Comparison of ENCODE assay signal across 10 mouse cellular contexts in the genomic region with DNA sequence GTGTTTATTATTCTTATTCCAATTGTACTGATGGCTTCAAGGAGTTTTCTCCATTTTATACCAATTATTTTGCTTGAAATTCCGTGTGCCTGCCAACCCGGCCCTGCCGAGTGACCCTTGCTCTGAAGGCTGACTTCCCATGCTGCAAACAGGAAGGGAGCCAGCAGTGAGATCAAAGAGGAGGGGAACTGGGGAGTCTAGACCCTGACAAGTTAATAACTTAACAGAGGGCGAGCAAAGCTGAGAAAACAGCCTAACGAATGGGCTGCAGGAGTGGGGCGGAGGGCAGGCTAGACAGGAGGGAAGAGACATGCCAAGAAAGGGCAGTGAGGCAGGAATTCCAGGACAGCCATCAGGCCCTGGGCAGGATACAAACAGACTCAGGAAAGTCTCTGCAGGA. TPM values are rescaled to one million over a fixed set of nuclear protein-coding genes. Genes with fewer than 3 reads are reported as not detected.
DNase-seq lines count a peak whose midpoint lies in the region; ATAC-seq and TF ChIP-seq lines count a peak whose summit lies in the region.
"Had no signal": no experiment of that assay in that cellular context is flagged by ENCODE, and none has a peak within 500 bp of the region (broad histone marks: within the 10 kb centered on the region; RNA-seq: fewer than 3 reads in every experiment).

No protein-coding gene starts in this region.

- no peaks in the 10 kb centered on the region for H3K27me3 ChIP-seq in hindbrain, embryonic 15.5 days
- H3K27me3 ChIP-seq in hindbrain, embryonic 16.5 days (replicated peaks; ENCODE audit: control insufficient read depth, insufficient read depth, low read length) = no peaks in the 10 kb centered on the region
- H3K27me3 ChIP-seq in kidney, embryonic 14.5 days (ENCODE audit: control insufficient read depth, insufficient read depth, low read length) = no peaks in the 10 kb centered on the region
- H3K27me3 ChIP-seq in liver, postnatal 0 days (ENCODE audit: insufficient read depth, low read length) = no peaks in the 10 kb centered on the region

- no peak for TF ChIP-seq EP300 in liver, postnatal 0 days (IDR thresholded peaks at IDR 0.05; ENCODE audit: low read depth)

- H3K4me2 ChIP-seq in hindbrain, embryonic 15.5 days = no peak overlapping the region
- H3K4me2 ChIP-seq in hindbrain, embryonic 16.5 days (ENCODE audit: low read length) = no peak overlapping the region
- no peak overlapping the region for H3K4me2 ChIP-seq in kidney, embryonic 14.5 days (replicated peaks; ENCODE audit: low read depth, low read length)
- no peak overlapping the region for H3K4me2 ChIP-seq in liver, postnatal 0 days (ENCODE audit: low read depth, low read length)

- H3K4me1 ChIP-seq in hindbrain, embryonic 15.5 days (replicated peaks) = peaks cover 16% of the 10 kb centered on the region
- peaks cover 8% of the 10 kb centered on the region for H3K4me1 ChIP-seq in hindbrain, embryonic 16.5 days (ENCODE audit: control insufficient read depth, insufficient read depth, low read depth, low read length)
- H3K4me1 ChIP-seq in kidney, embryonic 14.5 days (ENCODE audit: control insufficient read depth, insufficient read depth, low read length) = peaks cover 42% of the 10 kb centered on the region
- H3K4me1 ChIP-seq in liver, postnatal 0 days (ENCODE audit: insufficient read depth) = peaks cover 10% of the 10 kb centered on the region

- peaks cover 3% of the 10 kb centered on the region; the same call in 1 of the 2 replicates for H3K36me3 ChIP-seq in hindbrain, embryonic 15.5 days
- H3K36me3 ChIP-seq in hindbrain, embryonic 16.5 days (ENCODE audit: control insufficient read depth, insufficient read depth, low read length) = 0 out of 2 replicates have a peak, but pooled peaks cover 3% of the 10 kb centered on the region
- H3K36me3 ChIP-seq in kidney, embryonic 14.5 days (ENCODE audit: control insufficient read depth, insufficient read depth, low read length) = no peaks in the 10 kb centered on the region
- H3K36me3 ChIP-seq in liver, postnatal 0 days (replicated peaks; ENCODE audit: insufficient read depth, low read length) = no peaks in the 10 kb centered on the region

- H3K4me3 ChIP-seq in hindbrain, embryonic 15.5 days = no peak overlapping the region
- H3K4me3 ChIP-seq in hindbrain, embryonic 16.5 days (ENCODE audit: low read length) = no peak overlapping the region
- no peak overlapping the region for H3K4me3 ChIP-seq in kidney, embryonic 14.5 days (ENCODE audit: low read length)
- H3K4me3 ChIP-seq in liver, postnatal 0 days (ENCODE audit: low read depth, low read length) = no peak overlapping the region

- no peak for TF ChIP-seq CTCF in liver, postnatal 0 days (IDR thresholded peaks at IDR 0.05; ENCODE audit: low read depth)

- H3K27ac ChIP-seq in hindbrain, embryonic 15.5 days (replicated peaks) = 0 out of 2 replicates have a peak overlapping the region, but pooled peaks have one; percentile 22
- H3K27ac ChIP-seq in hindbrain, embryonic 16.5 days (ENCODE audit: low read depth, low read length) = no peak overlapping the region
- H3K27ac ChIP-seq in kidney, embryonic 14.5 days (ENCODE audit: low read depth, low read length) = peak overlapping the region; percentile 57; the same call in 1 of the 2 replicates
- H3K27ac ChIP-seq in liver, postnatal 0 days (ENCODE audit: low read depth) = 0 out of 2 replicates have a peak overlapping the region, but pooled peaks have one; percentile 7

- 45% methylated on average over 6 of the region's 6 CpGs for WGBS in hindbrain, embryonic 15.5 days
- WGBS in hindbrain, embryonic 16.5 days = 44% methylated on average over 6 of the region's 6 CpGs
- WGBS in kidney, embryonic 14.5 days = 3% methylated on average over 6 of the region's 6 CpGs
- WGBS in liver, postnatal 0 days (ENCODE audit: insufficient replicate concordance) = 44% methylated on average over 6 of the region's 6 CpGs

- ATAC-seq in hindbrain, embryonic 15.5 days (ENCODE audit: low FRiP score, low read depth) = no peak
- no peak for ATAC-seq in hindbrain, embryonic 16.5 days
- peak; percentile 37; the same call in 1 of the 2 replicates for ATAC-seq in kidney, embryonic 14.5 days (ENCODE audit: low FRiP score, low TSS enrichment)
- ATAC-seq in liver, postnatal 0 days = no peak
- ATAC-seq: activated CD4-positive, CD25-positive, alpha-beta regulatory T cell, adult 4 months had no signal

- peak; percentile 62 for DNase-seq in embryo, embryonic 11 days
- peak; percentile 30 for DNase-seq in liver, postnatal 0 days
- DNase-seq in urinary bladder, postnatal 4 days (ENCODE audit: low spot score in 2 of 2) = no peak
- DNase-seq in c-Kit-positive CD71-positive TER-119-positive erythroid progenitor cells, embryonic 14.5 days (ENCODE audit: low spot score) = no peak
- DNase-seq: cerebellum, postnatal 14 days; thymus, adult 18-20 months had no signal

- no peaks in the 10 kb centered on the region for H3K9me3 ChIP-seq in hindbrain, embryonic 15.5 days
- H3K9me3 ChIP-seq in hindbrain, embryonic 16.5 days (ENCODE audit: control insufficient read depth, low read length) = no peaks in the 10 kb centered on the region
- H3K9me3 ChIP-seq in kidney, embryonic 14.5 days (ENCODE audit: control insufficient read depth, low read length) = no peaks in the 10 kb centered on the region
- H3K9me3 ChIP-seq in liver, postnatal 0 days (ENCODE audit: low read length) = no peaks in the 10 kb centered on the region

- no peak overlapping the region for H3K9ac ChIP-seq in hindbrain, embryonic 15.5 days
- H3K9ac ChIP-seq in hindbrain, embryonic 16.5 days (ENCODE audit: low read depth, low read length) = no peak overlapping the region
- H3K9ac ChIP-seq in kidney, embryonic 14.5 days (ENCODE audit: low read depth, low read length) = no peak overlapping the region
- no peak overlapping the region for H3K9ac ChIP-seq in liver, postnatal 0 days (replicated peaks)

RNA-seq across cellular contexts. Expression of gene Serp2, which starts 19.8 kb away (rescaled TPM):
- polyA plus RNA-seq in hindbrain, embryonic 15.5 days (2015; fragmentation: Nextera tagmentation; extraction: Ambion mirVana) = 203 and 213 TPM in 2 replicates
- polyA plus RNA-seq in hindbrain, embryonic 16.5 days (2015; fragmentation: Nextera tagmentation; extraction: Ambion mirVana) = 222 and 255 TPM in 2 replicates
- polyA plus RNA-seq in kidney, embryonic 14.5 days (2014; fragmentation: Nextera tagmentation; extraction: Ambion mirVana) = 15.2 and 16.2 TPM in 2 replicates
- polyA plus RNA-seq in liver, postnatal 0 days (2015; fragmentation: Nextera tagmentation; extraction: Ambion mirVana) = 0.58 and 0.75 TPM in 2 replicates

Comparison
In these comparisons a context has a peak if more than half of its experiments do, and no peak if none do; other contexts are left out.
1. DNase-seq: peak in embryo, embryonic 11 days (single experiment) and liver, postnatal 0 days (single experiment); none in urinary bladder, postnatal 4 days (0 of 2) and c-Kit-positive CD71-positive TER-119-positive erythroid progenitor cells, embryonic 14.5 days (single experiment).
2. RNA of gene Serp2, which starts 19.8 kb away (polyA plus RNA-seq): 222 to 255 TPM in hindbrain, embryonic 16.5 days and 203 to 213 TPM in hindbrain, embryonic 15.5 days; 15.2 to 16.2 TPM in kidney, embryonic 14.5 days and 0.58 to 0.75 TPM in liver, postnatal 0 days; every median in the first group is over 10 times any median in the second.